Mouse (Mus musculus) olfactory bulb, adult 2 months (tissue): ENCODE measurements around the gene Ptbp3. TPM values are rescaled to one million over a fixed set of nuclear protein-coding genes. Genes with fewer than 3 reads are reported as not detected.
"Not testable (repeated sequence)": the region's sequence is repeated elsewhere in the genome, so short reads cannot be mapped to it uniquely, and the experiment has no call there.

Experiments
- H3K27ac ChIP-seq: fragments of 200-500 bp; 2 replicates; pipeline ENCODE4 v1.5.1; 2012; ENCODE audit warnings: low read depth, low read length; ENCODE audit not compliant: insufficient read depth
- H3K4me1 ChIP-seq: fragments of 200-500 bp; 2 replicates; pipeline ENCODE4 v1.6.1; 2012; ENCODE audit warnings: low read length; ENCODE audit not compliant: control insufficient read depth, insufficient read depth
- H3K4me3 ChIP-seq: fragments of 200-500 bp; 2 replicates; pipeline ENCODE4 v1.5.1; 2012; ENCODE audit warnings: mild to moderate bottlenecking, low read depth, low read length, moderate library complexity; ENCODE audit not compliant: insufficient read depth
- CTCF ChIP-seq: fragments of 200-500 bp; IDR thresholded peaks from 2 replicates; pipeline ENCODE4 v1.5.1; 2012; ENCODE audit warnings: low read depth, mild to moderate bottlenecking, low read length, moderate library complexity; ENCODE audit not compliant: insufficient read depth
- POLR2A ChIP-seq: fragments of 200-500 bp; IDR thresholded peaks from 2 replicates; pipeline ENCODE4 v1.6.1; 2012; ENCODE audit warnings: mild to moderate bottlenecking, low read depth, low read length, moderate library complexity; ENCODE audit not compliant: insufficient read depth
- WGBS: fragments of 180-500 bp; shearing (Covaris S2); methylation state at CpG from one replicate; pipeline ENCODE4 v1.1.7; 2018; 5-methylcytosine and 5-hydroxymethylcytosine counted together
- polyA plus RNA-seq: library from polyadenylated mRNA; stranded (reverse); fragments of >200 nt; gene quantifications from 2 replicates; pipeline ENCODE4 v1.2.4, GENCODE M21; 2012; ENCODE audit warnings: low replicate concordance; ENCODE audit not compliant: missing spikeins, insufficient read depth, insufficient read length

Gene Ptbp3
- polyA plus RNA-seq, 1 experiment, result not detected

- Histone ChIP-seq H3K4me1 (no peaks in the 10 kb centered on the region), H3K4me3 (peak overlapping the region; percentile 65), H3K27ac (peak overlapping the region; percentile 85)
- WGBS, result under 1% methylated on average over 23 of the region's 23 CpGs
- no peak for TF ChIP-seq POLR2A
- TF ChIP-seq CTCF, result no peak
Measured at GRCm38 (mm10) chr4:59580495-59581281, 31.5 kb upstream of the Ptbp3 start.

DNA sequence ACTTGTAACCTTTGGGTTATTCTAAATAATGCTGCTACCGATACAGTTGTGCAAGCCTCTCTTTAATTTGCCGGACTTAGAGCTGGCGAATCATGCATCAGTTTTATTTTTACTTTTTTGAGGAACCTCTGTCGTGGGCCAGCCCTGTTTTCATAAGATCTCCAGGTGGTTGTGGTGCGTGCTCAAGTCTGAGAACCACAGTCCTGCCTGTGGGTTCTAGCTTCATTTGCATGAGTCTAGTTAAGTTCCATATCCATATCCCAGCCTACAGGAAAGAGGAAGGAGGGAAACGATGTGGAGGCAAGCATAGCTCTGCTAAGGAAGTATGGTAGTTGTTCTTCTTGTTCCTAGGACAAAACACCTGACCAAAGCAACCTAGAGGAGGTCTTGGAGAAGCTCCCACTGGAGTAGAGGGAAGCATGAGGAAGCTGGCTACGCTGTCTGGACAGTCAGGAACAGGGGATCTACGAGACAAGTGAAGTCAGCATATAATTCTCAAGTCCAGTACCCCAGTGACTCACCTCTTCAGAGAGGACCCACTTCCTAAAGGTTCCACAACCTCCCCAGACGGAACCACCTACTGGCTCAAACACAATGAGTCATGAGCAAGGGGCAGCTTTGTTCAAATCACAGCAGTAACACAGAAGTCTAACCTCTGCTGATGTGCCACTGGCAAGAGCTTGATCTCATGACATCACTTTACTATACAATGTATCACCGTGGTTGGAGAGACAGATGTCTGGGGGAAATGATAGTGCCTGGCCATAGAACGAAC is 26.2 kb upstream of the Ptbp3 start:
- TF ChIP-seq POLR2A (no peak), CTCF (no peak)
- H3K27ac ChIP-seq, result no peak overlapping the region
- WGBS, result 86% methylated on average over 11 of the region's 11 CpGs

GRCm38 (mm10) chr4:59572521-59573118 is 23.5 kb upstream of the Ptbp3 start:
- TF ChIP-seq CTCF (no peak), POLR2A (no peak)
- WGBS, result 75% methylated on average over 11 of the region's 11 CpGs

More for the DNA sequence above, 26.2 kb upstream of the Ptbp3 start:
- Histone ChIP-seq H3K4me1 (no peaks in the 10 kb centered on the region), H3K4me3 (no peak overlapping the region)

GRCm38 (mm10) chr4:59570519-59570918 is 21.4 kb upstream of the Ptbp3 start:
- not testable (repeated sequence) for H3K4me1 ChIP-seq, H3K27ac ChIP-seq, H3K4me3 ChIP-seq
- WGBS, result 95% methylated on average over 8 of the region's 8 CpGs

More at GRCm38 (mm10) chr4:59572521-59573118, 23.5 kb upstream of the Ptbp3 start:
- Histone ChIP-seq H3K4me1 (no peaks in the 10 kb centered on the region), H3K27ac (no peak overlapping the region), H3K4me3 (no peak overlapping the region)

DNA sequence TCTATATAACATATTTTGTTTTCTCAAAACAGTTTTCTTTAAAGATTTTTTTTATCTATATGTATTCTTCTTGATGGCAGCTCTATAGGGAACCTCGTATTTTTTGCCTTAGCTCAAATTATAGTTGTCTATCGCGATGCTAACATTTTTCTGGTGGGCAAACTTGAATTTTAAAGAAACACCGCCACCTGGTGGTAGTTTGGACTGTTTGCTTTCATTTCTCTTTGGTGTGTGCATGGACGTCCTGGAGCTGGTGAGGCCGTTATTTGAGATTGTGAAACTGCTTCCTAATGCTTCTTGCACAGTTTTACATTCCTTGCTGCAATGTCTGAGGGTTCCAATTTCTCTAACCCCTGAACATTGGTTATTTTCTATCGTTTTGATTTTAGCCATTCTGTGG is 20.4 kb upstream of the Ptbp3 start:
- H3K4me1 ChIP-seq, result no peaks in the 10 kb centered on the region
- no peak for TF ChIP-seq CTCF
- TF ChIP-seq POLR2A, result no peak
- H3K4me3 ChIP-seq, result no peak overlapping the region
- 1% methylated on average over 7 of the region's 7 CpGs for WGBS
- H3K27ac ChIP-seq, result no peak overlapping the region

GRCm38 (mm10) chr4:59567576-59568260 is 18.6 kb upstream of the Ptbp3 start:
- Histone ChIP-seq H3K27ac (no peak overlapping the region), H3K4me1 (no peaks in the 10 kb centered on the region), H3K4me3 (no peak overlapping the region)
- WGBS, result 87% methylated on average over 6 of the region's 6 CpGs
- no peak for TF ChIP-seq CTCF
- no peak for TF ChIP-seq POLR2A

DNA sequence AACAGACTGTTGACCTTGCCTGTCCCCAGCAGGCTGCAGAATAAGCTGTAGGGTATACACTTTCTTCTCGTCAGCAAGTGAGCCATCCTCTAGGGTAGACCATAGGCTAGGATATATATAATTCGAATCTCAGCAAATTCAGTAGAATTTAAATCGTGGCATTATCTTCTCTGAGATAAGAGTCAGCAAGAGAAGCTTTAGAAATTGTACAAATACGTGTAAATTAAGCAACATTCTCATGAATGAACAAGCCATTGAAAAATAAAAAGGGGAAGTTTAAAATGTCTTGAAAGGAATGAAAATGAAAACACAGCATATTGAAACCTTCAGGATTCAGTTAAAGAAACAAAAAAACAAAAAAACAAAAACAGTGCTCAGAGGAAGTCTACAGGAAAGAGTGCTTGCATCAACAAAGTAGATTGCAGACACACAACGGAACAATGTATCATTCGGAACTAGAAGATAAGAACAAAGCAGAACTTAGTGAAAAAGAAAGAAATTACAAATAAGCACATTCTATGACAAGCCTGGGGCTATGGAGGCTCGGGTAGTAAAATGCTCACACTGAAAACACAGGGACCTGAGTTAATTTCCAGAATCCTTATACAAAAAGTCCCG is 16.5 kb upstream of the Ptbp3 start:
- H3K27ac ChIP-seq, result no peak overlapping the region
- no peaks in the 10 kb centered on the region for H3K4me1 ChIP-seq
- H3K4me3 ChIP-seq, result no peak overlapping the region
- TF ChIP-seq CTCF, result no peak
- TF ChIP-seq POLR2A, result no peak
- WGBS, result 73% methylated on average over 8 of the region's 8 CpGs

DNA sequence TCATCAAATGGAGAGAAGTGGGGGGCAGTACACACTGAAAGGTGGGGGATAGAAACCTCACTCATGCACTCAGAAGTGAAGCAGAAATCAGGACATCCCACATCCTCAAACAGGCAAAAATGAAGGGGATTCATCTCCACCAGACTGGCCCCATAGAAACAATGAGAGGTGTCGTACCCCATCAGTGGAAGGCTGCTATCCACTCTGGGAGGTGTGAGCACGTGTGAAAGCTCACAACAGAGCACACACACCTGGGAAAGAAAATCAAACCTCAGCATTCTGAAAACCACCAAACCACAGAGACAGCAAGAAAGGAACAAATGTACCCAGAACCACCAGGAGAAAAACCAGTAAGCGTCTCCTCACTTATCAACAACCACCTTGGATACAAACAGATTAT is 15.0 kb upstream of the Ptbp3 start:
- H3K4me1 ChIP-seq, result no peaks in the 10 kb centered on the region
- WGBS, result 88% methylated on average over 3 of the region's 3 CpGs
- no peak overlapping the region for H3K4me3 ChIP-seq
- no peak overlapping the region for H3K27ac ChIP-seq
- TF ChIP-seq CTCF (no peak), POLR2A (no peak)
